Mouse (Mus musculus) E14TG2a.4 (cell line): ENCODE data around the gene Dync1i2.

Source experiments
- H3K27me3 ChIP-seq: 2 replicates; pipeline ENCODE4 v1.6.1; 2014; ENCODE audit warnings: low read length, control low read depth; ENCODE audit not compliant: insufficient read depth
- H3K36me3 ChIP-seq: 2 replicates; pipeline ENCODE4 v1.6.1; 2014; ENCODE audit warnings: low read length, control low read depth; ENCODE audit not compliant: insufficient read depth
- H3K4me1 ChIP-seq: replicated peaks from 2 replicates; pipeline ENCODE4 v1.6.1; 2014; ENCODE audit warnings: low read depth, low read length, control low read depth
- H3K4me3 ChIP-seq: replicated peaks from 2 replicates; pipeline ENCODE4 v1.5.1; 2014; ENCODE audit warnings: mild to moderate bottlenecking, low read length
- H3K9me3 ChIP-seq: 2 replicates; pipeline ENCODE4 v1.6.1; 2014; ENCODE audit warnings: low read length, control low read depth
- CTCF ChIP-seq: conservative IDR thresholded peaks from 2 replicates; pipeline ENCODE4 v1.5.1; 2014; ENCODE audit warnings: low read length
- NANOG ChIP-seq: IDR thresholded peaks from 2 replicates; pipeline ENCODE4 v1.6.1; 2014; ENCODE audit warnings: borderline replicate concordance, low read length, mixed read lengths
- POU5F1 ChIP-seq: IDR thresholded peaks from 2 replicates; pipeline ENCODE4 v1.6.1; 2014; ENCODE audit warnings: low read length, borderline replicate concordance

Gene Dync1i2

GRCm38 (mm10) chr2:71198907-71199306 is 12.6 kb upstream of the Dync1i2 start:
- Histone ChIP-seq H3K4me1 (peaks cover 14% of the 10 kb centered on the region), H3K27me3 (no peaks in the 10 kb centered on the region; the same call in 1 of the 2 replicates), H3K9me3 (no peaks in the 10 kb centered on the region), H3K4me3 (no peak overlapping the region), H3K36me3 (no peaks in the 10 kb centered on the region)
- TF ChIP-seq POU5F1 (no peak), NANOG (no peak), CTCF (no peak)

GRCm38 (mm10) chr2:71200485-71200884 is 11.0 kb upstream of the Dync1i2 start:
- 0 out of 2 replicates have a peak, but pooled peaks cover 7% of the 10 kb centered on the region for H3K27me3 ChIP-seq
- H3K4me1 ChIP-seq, result peaks cover 14% of the 10 kb centered on the region
- H3K4me3 ChIP-seq, result no peak overlapping the region
- no peaks in the 10 kb centered on the region for H3K36me3 ChIP-seq
- TF ChIP-seq NANOG (no peak), POU5F1 (no peak), CTCF (no peak)
- H3K9me3 ChIP-seq, result no peaks in the 10 kb centered on the region

- H3K36me3 ChIP-seq, result no peaks in the 10 kb centered on the region
- no peak overlapping the region for H3K4me3 ChIP-seq
- no peaks in the 10 kb centered on the region for H3K9me3 ChIP-seq
- peaks cover 14% of the 10 kb centered on the region for H3K4me1 ChIP-seq
- no peak for TF ChIP-seq POU5F1
- no peak for TF ChIP-seq NANOG
- no peak for TF ChIP-seq CTCF
- H3K27me3 ChIP-seq, result 0 out of 2 replicates have a peak, but pooled peaks cover 7% of the 10 kb centered on the region
Observed at GRCm38 (mm10) chr2:71201886-71202285, 9.6 kb upstream of the Dync1i2 start.

GRCm38 (mm10) chr2:71203819-71204432 is 7.6 kb upstream of the Dync1i2 start:
- H3K27me3 ChIP-seq, result 0 out of 2 replicates have a peak, but pooled peaks cover 7% of the 10 kb centered on the region
- TF ChIP-seq POU5F1, result no peak
- no peak for TF ChIP-seq NANOG
- TF ChIP-seq CTCF, result no peak
- peaks cover 6% of the 10 kb centered on the region for H3K4me1 ChIP-seq
- no peak overlapping the region for H3K4me3 ChIP-seq
- no peaks in the 10 kb centered on the region for H3K9me3 ChIP-seq
- no peaks in the 10 kb centered on the region for H3K36me3 ChIP-seq

- TF ChIP-seq CTCF, result no peak
- no peak for TF ChIP-seq NANOG
- TF ChIP-seq POU5F1, result no peak
- Histone ChIP-seq H3K36me3 (peaks cover 4% of the 10 kb centered on the region), H3K9me3 (no peaks in the 10 kb centered on the region), H3K27me3 (0 out of 2 replicates have a peak, but pooled peaks cover 7% of the 10 kb centered on the region), H3K4me3 (no peak overlapping the region), H3K4me1 (peaks cover 7% of the 10 kb centered on the region)
Observed at GRCm38 (mm10) chr2:71209041-71209755, 2.3 kb upstream of the Dync1i2 start.

- TF ChIP-seq POU5F1, result no peak
- no peak for TF ChIP-seq CTCF
- TF ChIP-seq NANOG, result no peak
- Histone ChIP-seq H3K9me3 (no peaks in the 10 kb centered on the region), H3K27me3 (no peaks in the 10 kb centered on the region), H3K36me3 (peaks cover 18% of the 10 kb centered on the region), H3K4me3 (peak overlapping the region; percentile 100; the same call in 1 of the 2 replicates), H3K4me1 (peaks cover 7% of the 10 kb centered on the region)
Observed at GRCm38 (mm10) chr2:71211096-71211495, 410 bp upstream of the Dync1i2 start.

- peaks cover 26% of the 10 kb centered on the region for H3K36me3 ChIP-seq
- TF ChIP-seq POU5F1, result no peak
- TF ChIP-seq CTCF, result no peak
- no peak for TF ChIP-seq NANOG
- peak overlapping the region; percentile 100 for H3K4me3 ChIP-seq
- peaks cover 7% of the 10 kb centered on the region for H3K4me1 ChIP-seq
- no peaks in the 10 kb centered on the region for H3K9me3 ChIP-seq
- no peaks in the 10 kb centered on the region for H3K27me3 ChIP-seq
Observed at GRCm38 (mm10) chr2:71212360-71212726, 837 bp downstream of the Dync1i2 start.

GRCm38 (mm10) chr2:71221020-71221419 is 9.5 kb downstream of the Dync1i2 start:
- Histone ChIP-seq H3K4me3 (no peak overlapping the region), H3K27me3 (no peaks in the 10 kb centered on the region), H3K4me1 (peaks cover 38% of the 10 kb centered on the region), H3K36me3 (peaks cover 62% of the 10 kb centered on the region), H3K9me3 (no peaks in the 10 kb centered on the region)
- TF ChIP-seq NANOG (peak; percentile 69), CTCF (no peak)

- Histone ChIP-seq H3K36me3 (peaks cover 36% of the 10 kb centered on the region), H3K4me3 (no peak overlapping the region), H3K9me3 (no peaks in the 10 kb centered on the region), H3K27me3 (no peaks in the 10 kb centered on the region), H3K4me1 (peaks cover 13% of the 10 kb centered on the region)
- TF ChIP-seq NANOG, result no peak
- peak; percentile 23 for TF ChIP-seq CTCF
Observed at GRCm38 (mm10) chr2:71227398-71227797, 15.9 kb downstream of the Dync1i2 start.
